Mouse (Mus musculus) heart, postnatal 25 days (tissue): ENCODE results near the gene Zscan25. TPM values are rescaled to one million over a fixed set of nuclear protein-coding genes. Genes with fewer than 3 reads are reported as not detected.
"Not testable (repeated sequence)": the region's sequence is repeated elsewhere in the genome, so short reads cannot be mapped to it uniquely, and the experiment has no call there.

Source experiments
- DNase-seq: peaks from one replicate; pipeline ENCODE4 v3.0.0; 2022; ENCODE audit warnings: low spot score
- intact Hi-C: fragments of 180-260 bp; cut with DNase I; formaldehyde crosslinking; loops from one replicate; pipeline ENCODE4 v1.15.1; 2025
- total RNA-seq, 2 experiments: library from RNA; stranded (reverse); gene quantifications; 2 replicates each; pipeline ENCODE4 v1.2.3; 2021

The Zscan25 gene
- 10 to 100 TPM; 10.6 to 13.0 TPM for total RNA-seq

GRCm38 (mm10) chr5:145280371-145281143 is at the start of gene Zscan25:
Zscan25 (plus strand) TSS chr5:145280500.
- intact Hi-C loops, result loop anchor here (5.0 kb wide), 1 partner anchor 48 kb away; the partner anchor contains the start of gene Zfp655
- DNase-seq, result peak; percentile 83

- intact Hi-C loops, result loop anchor here (5.0 kb wide), 2 partner anchors 38 to 52 kb away; partner anchors contain the start of genes Atp5j2 and Zscan25
- DNase-seq, result no peak
Observed at GRCm38 (mm10) chr5:145230641-145231040, 49.7 kb upstream of the Zscan25 start.

DNA sequence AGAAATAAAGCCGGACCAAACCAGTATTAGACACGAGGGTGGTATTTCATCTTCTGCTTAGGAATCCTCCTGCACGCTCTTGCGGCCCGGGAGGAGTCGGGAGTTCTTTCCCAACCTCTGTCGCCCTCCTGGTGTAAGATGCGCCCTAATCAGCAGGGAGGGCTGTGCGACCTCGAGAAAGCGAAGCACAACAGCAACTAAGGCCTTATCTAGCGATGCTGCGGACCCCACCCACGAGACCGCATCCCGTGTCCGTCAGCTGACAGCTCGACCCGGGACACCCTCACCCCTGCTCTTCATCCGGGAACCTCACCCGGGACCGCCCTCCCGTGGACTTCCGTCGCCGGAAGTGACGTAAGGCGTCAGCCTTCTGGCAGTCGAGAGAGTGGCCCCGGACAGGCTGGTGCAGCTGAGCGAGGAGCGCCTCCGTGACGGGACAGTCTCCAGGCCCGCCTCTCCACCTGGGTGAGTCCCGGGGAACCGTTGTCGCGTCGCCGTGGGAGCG is 48.9 kb upstream of the Zscan25 start, which contains the start of gene Zfp655:
Zfp655 (plus strand) TSS at position 349 of the 505 bp plus-strand sequence.
- peak; percentile 98 for DNase-seq
- intact Hi-C loops, result loop anchor here (5.0 kb wide), 2 partner anchors 39 to 51 kb away; partner anchors contain the start of genes Atp5j2 and Zscan25

- intact Hi-C loops, result loop anchor here (5.0 kb wide), 2 partner anchors 40 to 50 kb away; partner anchors contain the start of genes Atp5j2 and Zscan25
- no peak for DNase-seq
Observed at GRCm38 (mm10) chr5:145231893-145232411, 48.3 kb upstream of the Zscan25 start.

DNA sequence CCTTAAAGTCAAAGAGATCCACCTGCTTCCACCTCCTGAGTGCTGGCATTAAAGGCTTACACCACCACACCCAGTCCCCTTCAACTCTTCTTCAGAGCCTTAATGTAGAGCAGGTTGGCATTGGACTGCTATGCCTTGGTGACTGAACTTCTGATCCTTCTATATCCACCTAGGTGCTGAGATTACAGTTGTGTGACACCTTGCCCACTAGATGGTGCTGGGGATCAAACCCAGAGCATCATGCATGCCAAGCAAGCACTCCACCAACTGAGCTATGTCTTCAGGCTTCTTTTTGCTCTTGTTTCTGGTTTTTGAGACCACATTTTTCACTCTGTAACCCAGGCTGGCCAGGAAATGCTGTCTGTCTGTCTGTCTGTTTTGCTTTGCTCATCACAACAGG is 45.7 kb upstream of the Zscan25 start:
- intact Hi-C loops, result loop anchor here (5.0 kb wide), 2 partner anchors 42 to 48 kb away; partner anchors contain the start of genes Atp5j2 and Zscan25
- no peak for DNase-seq

DNA sequence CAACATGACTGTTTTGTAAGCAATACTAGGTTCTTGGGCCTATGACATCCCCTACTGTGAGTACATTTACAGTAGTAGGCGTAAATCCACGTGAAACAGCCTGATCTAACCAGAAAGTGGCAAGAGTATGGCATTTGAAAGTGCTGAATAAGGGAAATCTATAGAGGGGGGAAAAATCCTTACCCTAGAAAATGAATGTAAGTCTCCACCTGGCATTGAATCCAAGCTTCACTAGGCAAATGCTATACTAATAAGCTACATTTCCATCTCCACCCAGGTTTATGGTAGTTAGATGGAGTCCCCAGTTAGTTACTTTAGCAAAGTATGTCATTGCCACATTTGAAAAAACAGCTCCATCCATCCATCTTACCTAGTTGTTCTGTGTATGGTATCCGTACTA is 30.8 kb upstream of the Zscan25 start:
- DNase-seq, result no peak
- intact Hi-C loops, result no loop called here

GRCm38 (mm10) chr5:145273568-145273967 is 6.7 kb upstream of the Zscan25 start:
- DNase-seq, intact Hi-C loops: not testable (repeated sequence)

DNA sequence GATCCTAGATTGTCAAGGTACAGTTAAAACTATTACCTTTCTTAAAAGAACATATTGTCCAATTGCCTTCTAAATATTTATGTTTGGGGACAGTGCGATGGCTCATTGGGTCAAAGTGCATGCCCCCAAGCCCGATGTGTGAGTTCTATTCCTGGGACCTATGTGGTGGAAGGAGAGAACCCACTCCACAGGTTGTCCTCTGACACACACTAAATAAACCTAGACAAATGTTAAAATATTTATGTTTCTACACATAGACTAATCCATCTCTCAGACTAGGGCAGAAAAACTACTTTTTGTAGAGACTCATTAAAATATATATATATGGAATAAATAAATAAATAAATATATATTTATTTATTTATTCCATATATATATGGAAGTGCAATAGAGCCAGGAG is 352 bp upstream of the Zscan25 start:
- intact Hi-C loops, result loop anchor here (5.0 kb wide), 1 partner anchor 48 kb away; the partner anchor contains the start of gene Zfp655
- DNase-seq, result no peak

GRCm38 (mm10) chr5:145288382-145288781 is 8.1 kb downstream of the Zscan25 start:
- intact Hi-C loops, result no loop called here

GRCm38 (mm10) chr5:145290697-145291096 is 10.4 kb downstream of the Zscan25 start:
- intact Hi-C loops, result no loop called here

More at GRCm38 (mm10) chr5:145288382-145288781, 8.1 kb downstream of the Zscan25 start:
- no peak for DNase-seq

DNA sequence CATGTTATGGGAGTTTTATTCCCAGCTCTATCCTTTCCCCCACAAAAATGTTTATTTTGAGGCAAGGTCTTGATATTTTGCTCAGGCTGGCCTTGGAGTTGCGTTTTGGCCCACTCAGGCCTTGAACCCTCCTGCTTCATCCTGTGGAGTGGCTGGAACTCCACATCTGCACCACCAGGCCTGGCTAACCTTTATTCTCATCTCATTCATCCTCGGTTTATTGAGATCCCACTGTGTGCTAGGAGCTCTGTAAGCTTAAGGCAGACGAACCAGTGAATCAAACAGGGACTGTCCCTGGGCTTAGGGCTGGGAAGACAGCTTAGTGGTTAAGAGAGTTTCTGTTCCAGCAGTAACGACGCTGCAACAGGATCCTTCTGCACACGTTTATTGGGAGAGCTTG is 12.1 kb downstream of the Zscan25 start:
- DNase-seq, result no peak
- intact Hi-C loops, result no loop called here

More at GRCm38 (mm10) chr5:145290697-145291096, 10.4 kb downstream of the Zscan25 start:
- DNase-seq, result no peak

- DNase-seq, result no peak
- intact Hi-C loops, result no loop called here
Observed at GRCm38 (mm10) chr5:145300469-145300868, 20.2 kb downstream of the Zscan25 start.

DNA sequence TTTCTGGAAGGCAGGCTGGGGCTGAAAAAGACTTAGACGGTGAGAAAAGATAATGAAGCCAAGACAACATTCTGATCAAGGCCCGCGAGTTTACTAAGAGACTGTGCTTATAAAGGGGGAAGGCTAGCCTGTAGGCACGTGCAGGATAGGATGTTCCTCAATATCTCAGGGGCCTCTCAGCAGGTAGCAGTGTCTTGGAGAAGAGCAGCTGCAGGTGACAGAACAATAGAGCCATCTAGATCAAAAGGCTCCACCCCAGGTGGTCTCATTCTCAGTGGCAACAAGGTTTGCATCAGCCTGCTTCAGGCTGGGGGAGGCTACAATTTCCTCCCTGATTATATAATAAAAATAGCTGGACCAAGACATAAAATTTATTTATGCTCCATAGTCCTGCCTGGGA is 21.5 kb downstream of the Zscan25 start:
- intact Hi-C loops, DNase-seq: not testable (repeated sequence)

DNA sequence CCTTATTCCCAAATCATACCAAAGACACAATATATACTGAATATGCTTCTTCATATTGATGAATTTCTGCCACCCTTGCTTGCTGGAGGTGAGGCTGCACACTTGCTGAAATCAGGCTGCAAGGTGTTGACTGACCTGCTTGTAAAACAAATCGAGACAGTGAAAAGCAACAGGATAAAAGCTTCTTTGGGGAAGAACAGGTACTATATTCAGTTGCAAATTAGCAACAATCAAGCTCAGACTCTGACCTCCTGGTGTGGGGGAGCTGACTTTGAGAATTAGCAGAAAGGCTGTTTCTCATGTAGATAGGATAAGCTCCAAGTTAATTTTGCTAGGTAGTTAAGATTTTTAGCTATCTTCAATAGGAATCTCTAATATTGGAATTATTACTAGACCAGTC is 22.1 kb downstream of the Zscan25 start:
- intact Hi-C loops, result no loop called here
- DNase-seq, result no peak

- DNase-seq, intact Hi-C loops: not testable (repeated sequence)
Observed at GRCm38 (mm10) chr5:145306953-145307352, 26.7 kb downstream of the Zscan25 start.

DNA sequence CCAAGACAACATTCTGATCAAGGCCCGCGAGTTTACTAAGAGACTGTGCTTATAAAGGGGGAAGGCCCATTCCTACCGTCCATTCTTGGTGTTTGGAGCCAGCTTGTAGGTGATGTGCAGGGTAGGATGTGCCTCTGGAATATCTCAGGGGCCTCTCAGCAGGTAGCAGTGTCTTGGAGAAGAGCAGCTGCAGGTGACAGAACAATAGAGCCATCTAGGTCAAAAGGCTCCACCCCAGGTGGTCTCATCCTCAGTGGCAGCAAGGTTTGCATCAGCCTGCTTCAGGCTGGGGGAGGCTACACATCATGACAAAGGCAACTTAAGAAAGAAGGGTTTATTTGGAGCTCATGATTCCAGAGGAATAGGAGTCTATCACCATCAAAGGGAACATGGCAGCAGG is 27.5 kb downstream of the Zscan25 start:
- DNase-seq, intact Hi-C loops: not testable (repeated sequence)

DNA sequence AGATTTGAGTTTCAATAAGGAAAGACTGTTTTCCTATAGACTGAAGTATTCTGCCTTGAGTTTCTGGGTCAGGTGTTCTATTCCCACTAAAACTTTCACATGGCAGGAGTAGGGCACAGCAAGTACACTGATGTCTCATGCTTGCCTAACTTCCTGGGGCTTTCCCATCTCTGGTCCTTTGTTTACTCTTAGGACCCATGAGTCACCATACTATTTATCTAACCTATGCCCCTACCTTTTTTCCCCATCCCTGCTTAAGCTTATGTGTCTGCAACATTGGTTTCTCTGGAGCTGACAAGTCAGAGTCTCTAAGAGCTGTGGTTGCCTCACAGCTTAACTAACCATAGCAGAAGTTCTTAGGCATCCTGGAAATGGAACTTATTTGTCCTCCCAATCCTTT is 33.5 kb downstream of the Zscan25 start:
- DNase-seq, result no peak

DNA sequence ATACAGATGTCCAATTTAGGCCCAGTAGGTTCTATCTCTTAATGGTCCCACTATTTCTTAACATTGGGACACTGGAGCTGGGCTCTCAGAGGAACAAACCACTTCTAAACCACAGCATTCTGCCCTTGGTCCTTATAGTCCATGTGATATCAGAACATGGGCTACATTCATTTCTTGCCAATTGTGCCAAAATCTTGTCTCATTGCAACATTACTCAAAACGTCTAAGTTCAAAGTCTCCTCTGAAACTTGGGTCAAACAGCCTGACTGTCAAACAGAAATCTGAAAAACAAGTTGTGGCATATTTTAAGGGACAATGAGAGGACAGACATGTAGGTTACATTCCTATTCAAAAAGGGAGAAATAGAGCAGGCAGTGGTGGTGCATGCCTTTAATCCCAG is 36.8 kb downstream of the Zscan25 start:
- DNase-seq, result no peak

More for the DNA sequence above, 33.5 kb downstream of the Zscan25 start:
- intact Hi-C loops, result no loop called here

DNA sequence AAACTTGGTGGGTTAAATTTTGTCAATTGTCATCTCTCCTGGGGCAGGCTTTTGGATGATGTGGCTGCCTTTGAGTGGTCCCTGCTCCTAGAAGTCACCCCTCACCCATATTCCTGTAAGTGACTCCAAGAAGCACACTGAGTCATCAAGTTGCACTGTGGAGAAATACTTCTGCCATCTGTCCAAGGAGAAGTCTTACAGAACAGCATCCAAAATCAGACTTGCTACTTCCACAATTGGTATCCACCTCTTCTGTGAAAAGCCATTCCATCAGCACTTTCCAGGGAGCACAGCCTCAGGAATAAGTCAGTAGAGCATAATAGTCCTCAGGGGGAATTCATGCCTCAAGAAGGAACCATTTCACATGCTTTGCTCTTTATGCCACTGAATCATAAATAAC is 58.5 kb downstream of the Zscan25 start:
- intact Hi-C loops, result not testable (repeated sequence)

More for the DNA sequence above, 36.8 kb downstream of the Zscan25 start:
- intact Hi-C loops, result no loop called here

More for the DNA sequence above, 58.5 kb downstream of the Zscan25 start:
- not testable (repeated sequence) for DNase-seq
